Mouse (Mus musculus) gastrocnemius, postnatal 10 days (tissue): ENCODE results near the gene Stk32c. TPM values are rescaled to one million over a fixed set of nuclear protein-coding genes. Genes with fewer than 3 reads are reported as not detected.

Experiments used
- total RNA-seq, 2 experiments: library from RNA; stranded (reverse); gene quantifications; 2 replicates each; pipeline ENCODE4 v1.2.3; 2021

The Stk32c gene
- total RNA-seq, 2 experiments from 2014 or later: 1.6 TPM

Other genes with a start within 250 kb of the Stk32c start
- 1 to 10 TPM; 1.6 TPM for gene Dpysl4, start 127.3 kb downstream of the Stk32c start, total RNA-seq
- gene Lrrc27, start 319 bp downstream of the Stk32c start, total RNA-seq: 1 to 10 TPM; 2.9 to 4.2 TPM
- gene Pwwp2b, start 35.2 kb upstream of the Stk32c start, total RNA-seq: 1 to 10 TPM; 3.5 to 5.2 TPM
- gene Inpp5a, start 175.8 kb upstream of the Stk32c start, total RNA-seq: 10 to 100 TPM; 52.5 to 53.3 TPM